Mouse (Mus musculus): Measurements from ENCODE around the gene Wdr83os. TPM values are rescaled to one million over a fixed set of nuclear protein-coding genes. Genes with fewer than 3 reads are reported as not detected.

Gene Wdr83os
- polyA plus RNA-seq (2012; rRNA removed): 66.0 and 79.1 TPM in 2 replicates

DNA sequence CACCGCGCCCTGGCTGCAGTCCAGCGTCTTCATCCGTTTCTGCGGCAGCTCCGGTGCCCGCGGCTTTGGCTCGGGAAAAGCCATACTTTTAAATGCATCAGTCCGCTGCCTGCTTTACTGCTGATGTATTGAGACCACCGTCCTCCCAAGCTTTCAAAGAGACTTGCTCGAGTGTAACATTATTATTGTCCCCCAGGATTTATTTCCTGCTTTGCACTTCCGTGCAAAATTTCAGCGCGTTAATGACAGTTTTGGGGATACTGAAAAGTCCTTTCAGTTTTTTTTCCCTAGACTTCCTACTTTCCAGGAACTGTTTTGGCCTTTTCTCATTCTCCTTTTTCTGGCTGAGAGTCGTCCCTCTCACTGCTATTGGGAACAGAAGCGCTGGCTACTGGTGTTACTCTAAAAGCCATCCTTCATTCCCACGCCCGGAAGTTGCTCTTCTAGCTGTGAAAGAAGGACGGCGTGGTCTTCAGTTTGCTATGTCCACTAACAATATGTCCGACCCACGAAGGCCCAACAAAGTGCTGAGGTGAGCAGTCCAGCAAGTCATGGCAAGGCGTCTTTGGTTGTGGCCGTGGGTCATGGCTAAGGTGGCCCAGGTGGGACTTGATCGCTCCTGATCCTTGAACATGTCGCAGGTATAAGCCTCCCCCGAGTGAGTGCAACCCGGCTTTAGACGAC is at the start of gene Wdr83os:
Gene Wdr83os (plus strand): TSS at position 209 of the 684 bp plus-strand sequence.
- under 1% methylated on average over 30 of the region's 30 CpGs for WGBS
- peaks cover 12% of the 10 kb centered on the region for H3K4me1 ChIP-seq (ENCODE audit: control insufficient read depth, insufficient read depth, insufficient read length, low read length)
- TF ChIP-seq POLR2A (IDR thresholded peaks at IDR 0.05; ENCODE audit: low read depth, low read length) (no peak), CTCF (IDR thresholded peaks at IDR 0.05; ENCODE audit: extremely low read depth, insufficient read length, insufficient replicate concordance, low read depth, low read length) (no peak)
- peak within 1 kb of the TSS; percentile 76 for H3K27ac ChIP-seq (ENCODE audit: insufficient read depth, low read depth, low read length)
- H3K36me3 ChIP-seq (ENCODE audit: control insufficient read depth, insufficient read depth, low read length): peaks cover 12% of the 10 kb centered on the region; the same call in 1 of the 2 replicates
- H3K27me3 ChIP-seq (ENCODE audit: control insufficient read depth, insufficient read depth, low read length): no peaks in the 10 kb centered on the region
- H3K4me3 ChIP-seq (ENCODE audit: low read depth, low read length): peak within 1 kb of the TSS; percentile 91

DNA sequence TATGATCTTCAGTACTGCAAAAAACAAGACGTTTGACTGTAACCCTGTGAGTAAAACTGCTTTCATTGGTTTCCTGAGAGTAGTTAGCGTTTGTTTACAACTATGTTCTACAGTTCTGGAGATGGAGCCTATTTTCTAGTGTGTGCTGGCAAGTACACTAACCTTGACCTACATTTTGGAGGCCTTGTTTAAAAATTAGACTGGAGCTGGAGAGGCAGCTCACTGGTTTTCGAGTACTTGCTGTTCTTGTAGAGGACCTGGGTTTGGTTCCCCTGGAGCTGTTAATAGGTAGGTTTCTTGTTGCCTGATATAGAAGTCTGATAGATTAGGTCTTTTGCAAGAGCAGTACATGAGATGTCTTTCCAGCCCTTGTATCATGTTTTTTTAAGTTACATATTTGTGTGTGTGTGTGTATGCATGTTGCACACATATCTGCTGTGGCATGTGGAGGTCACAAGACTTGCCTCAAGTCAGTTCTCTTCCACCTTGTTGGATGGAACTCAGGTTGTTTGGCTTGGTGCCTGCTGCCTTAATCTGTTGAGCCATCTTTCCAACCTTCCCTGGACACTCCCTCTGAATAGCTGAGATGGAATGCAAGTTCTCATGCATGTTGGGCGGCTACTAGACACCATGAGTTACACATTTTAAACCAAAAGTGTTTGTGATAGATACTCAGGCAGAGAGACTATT is 47.8 kb upstream of the Wdr83os start:
- Histone ChIP-seq H3K4me1 (ENCODE audit: control insufficient read depth, insufficient read depth, insufficient read length, low read length) (peaks cover 8% of the 10 kb centered on the region; the same call in 1 of the 2 replicates), H3K4me3 (ENCODE audit: low read depth, low read length) (no peak overlapping the region), H3K36me3 (ENCODE audit: control insufficient read depth, insufficient read depth, low read length) (peaks cover 26% of the 10 kb centered on the region), H3K27ac (ENCODE audit: insufficient read depth, low read depth, low read length) (no peak overlapping the region), H3K27me3 (ENCODE audit: control insufficient read depth, insufficient read depth, low read length) (no peaks in the 10 kb centered on the region)
- 61% methylated on average over 4 of the region's 4 CpGs for WGBS
- no peak for TF ChIP-seq CTCF (IDR thresholded peaks at IDR 0.05; ENCODE audit: extremely low read depth, insufficient read length, insufficient replicate concordance, low read depth, low read length)
- no peak for TF ChIP-seq POLR2A (IDR thresholded peaks at IDR 0.05; ENCODE audit: low read depth, low read length)

DNA sequence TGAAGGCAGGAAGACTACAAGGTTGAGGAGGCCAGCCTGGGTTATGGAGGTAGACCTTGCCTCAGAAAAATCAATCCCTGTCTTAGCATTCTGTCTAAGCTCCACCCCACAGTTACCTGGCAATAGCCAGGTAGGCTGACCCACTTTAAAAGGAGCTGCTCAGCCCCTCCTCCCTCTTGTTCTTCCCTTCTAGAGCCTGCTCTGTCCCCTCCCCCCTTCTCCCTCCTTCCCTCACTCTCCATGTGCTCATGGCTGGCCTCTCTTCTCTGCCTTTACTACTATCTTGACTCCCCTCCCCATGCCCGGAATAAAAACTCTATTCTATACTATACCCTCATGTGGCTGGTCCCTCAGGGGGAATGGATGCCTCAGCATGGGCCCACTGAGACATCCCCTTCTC is 46.7 kb upstream of the Wdr83os start:
- H3K27ac ChIP-seq (ENCODE audit: insufficient read depth, low read depth, low read length): no peak overlapping the region
- no peak overlapping the region for H3K4me3 ChIP-seq (ENCODE audit: low read depth, low read length)
- 47% methylated on average over 1 of the region's 1 CpGs for WGBS
- no peaks in the 10 kb centered on the region for H3K27me3 ChIP-seq (ENCODE audit: control insufficient read depth, insufficient read depth, low read length)
- peaks cover 6% of the 10 kb centered on the region; the same call in 1 of the 2 replicates for H3K4me1 ChIP-seq (ENCODE audit: control insufficient read depth, insufficient read depth, insufficient read length, low read length)
- TF ChIP-seq CTCF (IDR thresholded peaks at IDR 0.05; ENCODE audit: extremely low read depth, insufficient read length, insufficient replicate concordance, low read depth, low read length): no peak
- TF ChIP-seq POLR2A (IDR thresholded peaks at IDR 0.05; ENCODE audit: low read depth, low read length): no peak
- peaks cover 26% of the 10 kb centered on the region for H3K36me3 ChIP-seq (ENCODE audit: control insufficient read depth, insufficient read depth, low read length)

DNA sequence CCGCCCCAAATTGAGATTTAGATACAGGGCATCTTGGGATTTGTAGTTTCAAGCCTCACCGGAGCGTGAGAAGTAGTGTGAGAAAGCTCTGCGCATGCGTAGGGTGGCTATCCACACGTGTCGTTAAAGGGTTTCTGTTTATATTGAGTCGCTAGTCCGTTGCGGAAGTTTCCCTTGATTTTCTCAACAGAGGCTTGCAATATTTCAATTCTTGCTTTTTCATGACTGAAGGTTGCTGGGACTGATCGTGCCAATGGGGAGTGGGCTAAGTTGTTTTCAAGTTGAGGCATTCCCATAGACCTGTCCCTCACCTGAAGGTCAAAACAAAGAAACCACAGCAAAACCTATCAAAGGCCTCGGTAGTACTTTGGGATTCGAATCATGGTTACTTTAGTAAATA is 45.8 kb upstream of the Wdr83os start:
- Histone ChIP-seq H3K27me3 (ENCODE audit: control insufficient read depth, insufficient read depth, low read length) (no peaks in the 10 kb centered on the region), H3K4me1 (ENCODE audit: control insufficient read depth, insufficient read depth, insufficient read length, low read length) (peaks cover 6% of the 10 kb centered on the region; the same call in 1 of the 2 replicates), H3K36me3 (ENCODE audit: control insufficient read depth, insufficient read depth, low read length) (peaks cover 24% of the 10 kb centered on the region), H3K27ac (ENCODE audit: insufficient read depth, low read depth, low read length) (peak overlapping the region; percentile 50), H3K4me3 (ENCODE audit: low read depth, low read length) (no peak overlapping the region; the same call in 1 of the 2 replicates)
- TF ChIP-seq CTCF (IDR thresholded peaks at IDR 0.05; ENCODE audit: extremely low read depth, insufficient read length, insufficient replicate concordance, low read depth, low read length) (no peak), POLR2A (IDR thresholded peaks at IDR 0.05; ENCODE audit: low read depth, low read length) (no peak)
- WGBS: under 1% methylated on average over 13 of the region's 13 CpGs

DNA sequence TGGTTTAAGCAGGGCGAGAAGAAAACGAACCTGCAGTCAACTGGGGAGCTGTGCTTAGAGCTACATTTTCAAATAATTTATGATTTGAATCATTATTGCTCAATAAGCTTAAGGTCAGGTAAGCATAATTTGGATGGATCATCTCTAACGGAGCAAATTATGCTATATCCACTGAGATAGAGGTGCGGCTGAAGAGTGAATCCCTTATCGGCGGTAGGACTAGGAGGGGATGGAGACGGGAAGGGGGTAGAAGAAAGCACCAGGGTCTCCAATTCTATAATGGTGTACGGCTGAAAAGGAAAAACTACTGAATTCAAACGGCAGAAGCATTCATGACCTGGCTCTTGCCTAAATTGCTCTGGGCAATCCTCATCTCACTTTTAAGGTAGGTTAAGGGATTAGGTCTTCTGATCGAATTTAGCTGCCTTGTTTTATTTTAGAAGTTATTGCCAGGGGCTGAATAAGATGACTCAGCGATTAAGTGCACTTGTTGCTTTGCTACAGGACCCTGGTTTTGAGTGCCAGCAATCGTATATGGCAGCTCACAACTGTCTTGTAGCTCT is 45.3 kb upstream of the Wdr83os start:
- Histone ChIP-seq H3K36me3 (ENCODE audit: control insufficient read depth, insufficient read depth, low read length) (peaks cover 20% of the 10 kb centered on the region), H3K4me1 (ENCODE audit: control insufficient read depth, insufficient read depth, insufficient read length, low read length) (peaks cover 6% of the 10 kb centered on the region; the same call in 1 of the 2 replicates), H3K4me3 (ENCODE audit: low read depth, low read length) (peak overlapping the region; percentile 79), H3K27me3 (ENCODE audit: control insufficient read depth, insufficient read depth, low read length) (no peaks in the 10 kb centered on the region), H3K27ac (ENCODE audit: insufficient read depth, low read depth, low read length) (peak overlapping the region; percentile 84)
- 3% methylated on average over 12 of the region's 12 CpGs for WGBS
- TF ChIP-seq POLR2A (IDR thresholded peaks at IDR 0.05; ENCODE audit: low read depth, low read length): no peak
- no peak for TF ChIP-seq CTCF (IDR thresholded peaks at IDR 0.05; ENCODE audit: extremely low read depth, insufficient read length, insufficient replicate concordance, low read depth, low read length)

DNA sequence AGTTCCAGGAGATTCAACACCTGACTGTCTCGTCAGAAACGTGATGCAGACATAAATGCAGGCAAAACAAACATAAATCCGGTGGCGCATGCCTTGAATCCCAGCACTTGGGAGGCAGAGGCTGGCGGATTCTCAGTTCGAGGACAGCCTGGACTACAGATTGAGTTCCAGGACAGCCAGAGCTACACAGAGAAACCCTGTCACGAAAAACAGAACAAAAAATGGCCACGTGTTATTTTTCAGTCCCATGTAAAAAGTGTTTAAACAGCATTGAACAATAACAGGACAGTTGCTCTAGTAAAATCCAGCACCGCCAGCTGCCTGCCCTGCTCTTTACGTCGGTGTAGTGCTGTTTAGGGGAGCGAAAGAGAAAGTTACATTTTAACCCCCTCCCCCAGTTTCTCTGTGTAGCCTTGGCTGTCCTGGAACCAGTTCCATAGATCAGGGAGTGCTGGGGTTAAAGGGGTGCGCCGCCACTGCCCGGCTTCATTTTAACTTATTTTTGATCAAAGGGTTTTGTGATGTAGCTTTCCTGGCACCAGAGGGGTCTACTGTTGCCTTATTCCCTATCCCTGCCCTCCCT is 44.7 kb upstream of the Wdr83os start:
- TF ChIP-seq CTCF (IDR thresholded peaks at IDR 0.05; ENCODE audit: extremely low read depth, insufficient read length, insufficient replicate concordance, low read depth, low read length) (no peak), POLR2A (IDR thresholded peaks at IDR 0.05; ENCODE audit: low read depth, low read length) (no peak)
- under 1% methylated on average over 15 of the region's 15 CpGs for WGBS
- H3K27me3 ChIP-seq (ENCODE audit: control insufficient read depth, insufficient read depth, low read length): no peaks in the 10 kb centered on the region
- peaks cover 20% of the 10 kb centered on the region for H3K36me3 ChIP-seq (ENCODE audit: control insufficient read depth, insufficient read depth, low read length)
- H3K4me3 ChIP-seq (ENCODE audit: low read depth, low read length): peak overlapping the region; percentile 79
- H3K4me1 ChIP-seq (ENCODE audit: control insufficient read depth, insufficient read depth, insufficient read length, low read length): peaks cover 6% of the 10 kb centered on the region; the same call in 1 of the 2 replicates
- H3K27ac ChIP-seq (ENCODE audit: insufficient read depth, low read depth, low read length): peak overlapping the region; percentile 84

All from small intestine, adult 2 months (tissue).